Mouse (Mus musculus) gastrocnemius, postnatal 14 days (tissue): ENCODE results near the gene Phf5a. TPM values are rescaled to one million over a fixed set of nuclear protein-coding genes. Genes with fewer than 3 reads are reported as not detected.

Experiments used
- DNase-seq: peaks from one replicate; pipeline ENCODE4 v3.0.0; 2021; ENCODE audit warnings: mixed read lengths
- intact Hi-C: fragments of 180-260 bp; cut with DNase I; formaldehyde crosslinking; loops from one replicate; pipeline ENCODE4 v1.15.1; 2025; ENCODE audit warnings: low total_unique reads
- total RNA-seq, 2 experiments: library from RNA; stranded (reverse); gene quantifications; 2 replicates each; pipeline ENCODE4 v1.2.3; 2021

Phf5a gene
- total RNA-seq, 2 experiments from 2014 or later, result 40.8 to 41.2 TPM

GRCm38 (mm10) chr15:81835007-81835880, 36.5 kb downstream of the Phf5a start:
- no peak for DNase-seq
- intact Hi-C loops, result no loop called here

- DNase-seq, result peak; percentile 72
- intact Hi-C loops, result loop anchor here (5.0 kb wide), 2 partner anchors 68 to 83 kb away; no protein-coding TSS in a partner anchor
These were observed 37.4 kb downstream of the Phf5a start for GRCm38 (mm10) chr15:81834171-81834841.

GRCm38 (mm10) chr15:81833481-81833880, 38.2 kb downstream of the Phf5a start:
- intact Hi-C loops, result loop anchor here (5.0 kb wide), 2 partner anchors 69 to 84 kb away; no protein-coding TSS in a partner anchor
- no peak for DNase-seq

GRCm38 (mm10) chr15:81832219-81832618, 39.5 kb downstream of the Phf5a start:
- intact Hi-C loops, result loop anchor here (5.0 kb wide), 2 partner anchors 70 to 85 kb away; no protein-coding TSS in a partner anchor
- DNase-seq, result peak; percentile 23

GRCm38 (mm10) chr15:81831136-81831825, 40.4 kb downstream of the Phf5a start:
- intact Hi-C loops, result loop anchor here (5.0 kb wide), 2 partner anchors 71 to 86 kb away; no protein-coding TSS in a partner anchor
- peak; percentile 94 for DNase-seq

GRCm38 (mm10) chr15:81830530-81830929, 41.2 kb downstream of the Phf5a start:
- DNase-seq, result no peak
- intact Hi-C loops, result loop anchor here (5.0 kb wide), 2 partner anchors 72 to 87 kb away; no protein-coding TSS in a partner anchor

- intact Hi-C loops, result no loop called here
- DNase-seq, result no peak
These were observed 42.5 kb downstream of the Phf5a start for GRCm38 (mm10) chr15:81829208-81829580.

GRCm38 (mm10) chr15:81828426-81829207, 43.1 kb downstream of the Phf5a start:
- intact Hi-C loops, result no loop called here
- DNase-seq, result no peak

GRCm38 (mm10) chr15:81824832-81825231, 46.9 kb downstream of the Phf5a start:
- intact Hi-C loops, result no loop called here
- DNase-seq, result no peak

GRCm38 (mm10) chr15:81822631-81823030, 49.1 kb downstream of the Phf5a start:
- intact Hi-C loops, result no loop called here
- DNase-seq, result no peak

GRCm38 (mm10) chr15:81818404-81818803, 53.3 kb downstream of the Phf5a start:
- no peak for DNase-seq
- intact Hi-C loops, result no loop called here

- intact Hi-C loops, result no loop called here
- no peak for DNase-seq
These were observed 56.9 kb downstream of the Phf5a start for GRCm38 (mm10) chr15:81814716-81815370.

Other genes starting within 250 kb of the Phf5a start
- 1 to 10 TPM; 5.3 to 7.2 TPM for gene L3mbtl2, start 208.0 kb downstream of the Phf5a start, total RNA-seq
- gene Chadl, start 174.6 kb downstream of the Phf5a start, total RNA-seq, result 1 to 10 TPM in 1 of 2 experiments, under 1 TPM in 1; 0.91 to 1.8 TPM
- gene Zc3h7b, start 126.9 kb downstream of the Phf5a start, total RNA-seq, result 10 to 100 TPM; 30.8 to 37.9 TPM
- gene Rangap1, start 126.4 kb downstream of the Phf5a start, total RNA-seq, result 10 to 100 TPM; 24.8 to 27.8 TPM
- gene Tef, start 69.5 kb downstream of the Phf5a start, total RNA-seq, result 100 to 1,000 TPM; 101 to 115 TPM
- gene Tob2, start 13.1 kb downstream of the Phf5a start, total RNA-seq, result 100 to 1,000 TPM in 1 of 2 experiments, 10 to 100 TPM in 1; 44.8 to 106 TPM
- gene Aco2, start 398 bp upstream of the Phf5a start, total RNA-seq, result 1,000 to 10,000 TPM in 1 of 2 experiments, 100 to 1,000 TPM in 1; 894 to 1,160 TPM
- 1 to 10 TPM; 7.3 to 8.1 TPM for gene Polr3h, start 54.3 kb upstream of the Phf5a start, total RNA-seq
- gene Csdc2, start 64.8 kb upstream of the Phf5a start, total RNA-seq, result 1 to 10 TPM; 3.7 to 3.8 TPM
- 10 to 100 TPM; 15.2 to 16.9 TPM for gene Pmm1, start 89.0 kb upstream of the Phf5a start, total RNA-seq
- not detected for gene 1700029P11Rik, start 108.6 kb upstream of the Phf5a start, total RNA-seq
- 10 to 100 TPM; 22.0 to 26.6 TPM for gene Xrcc6, start 115.9 kb upstream of the Phf5a start, total RNA-seq
- gene Desi1, start 162.0 kb upstream of the Phf5a start, total RNA-seq, result 10 to 100 TPM; 18.8 to 23.9 TPM
- 10 to 100 TPM; 40.3 to 46.7 TPM for gene Snu13, start 175.7 kb upstream of the Phf5a start, total RNA-seq
- gene 4930407I10Rik, start 187.2 kb upstream of the Phf5a start, total RNA-seq, result not detected
- gene Mei1, start 198.1 kb upstream of the Phf5a start, total RNA-seq, result under 1 TPM; 0.13 to 0.33 TPM